Mouse (Mus musculus) embryonic facial prominence, embryonic 11.5 days (tissue): ENCODE data around the gene Katnb1. TPM values are rescaled to one million over a fixed set of nuclear protein-coding genes. Genes with fewer than 3 reads are reported as not detected.
A peak's percentile ranks its signal among the peaks of the same experiment; 100 is the strongest.

Experiments
- ATAC-seq: fragments of 200-750 bp; cut with Nextera tagmentation; replicated peaks from 2 replicates; pipeline ENCODE4 v1.8.0; 2017; ENCODE audit warnings: low read depth; ENCODE audit not compliant: insufficient number of reproducible peaks, low FRiP score, low TSS enrichment
- DNase-seq: peaks from one replicate; pipeline ENCODE4 v3.0.0-alpha.2; 2015; ENCODE audit warnings: low spot score
- H3K27ac ChIP-seq: fragments of 300-500 bp; sonication (generic); replicated peaks from 2 replicates; pipeline ENCODE4 v1.5.1; 2014; ENCODE audit warnings: mild to moderate bottlenecking, low read depth, low read length, control low read depth
- H3K27me3 ChIP-seq: fragments of 300-500 bp; sonication (generic); 2 replicates; pipeline ENCODE4 v1.6.1; 2014; ENCODE audit warnings: mild to moderate bottlenecking, low read length, moderate library complexity, mixed read lengths; ENCODE audit not compliant: control insufficient read depth, insufficient read depth
- H3K36me3 ChIP-seq: fragments of 300-500 bp; sonication (generic); replicated peaks from 2 replicates; pipeline ENCODE4 v1.6.1; 2014; ENCODE audit warnings: low read depth, mild to moderate bottlenecking, low read length, moderate library complexity, mixed read lengths; ENCODE audit not compliant: control insufficient read depth, insufficient read depth
- H3K4me1 ChIP-seq: fragments of 300-500 bp; sonication (generic); 2 replicates; pipeline ENCODE4 v1.6.1; 2014; ENCODE audit warnings: low read length, mixed read lengths; ENCODE audit not compliant: control insufficient read depth, insufficient read depth
- H3K4me2 ChIP-seq: fragments of 300-500 bp; sonication (generic); 2 replicates; pipeline ENCODE4 v1.6.1; 2014; ENCODE audit warnings: low read depth, mild to moderate bottlenecking, control low read depth, low read length, moderate library complexity
- H3K4me3 ChIP-seq: fragments of 300-500 bp; sonication (generic); 2 replicates; pipeline ENCODE4 v1.5.1; 2014; ENCODE audit warnings: low read depth, low read length, control low read depth
- H3K9ac ChIP-seq: fragments of 300-500 bp; sonication (generic); replicated peaks from 2 replicates; pipeline ENCODE4 v1.6.1; 2014; ENCODE audit warnings: mild to moderate bottlenecking, control low read depth, low read length
- H3K9me3 ChIP-seq: fragments of 300-500 bp; sonication (generic); replicated peaks from 2 replicates; pipeline ENCODE4 v1.6.1; 2016; ENCODE audit warnings: mild to moderate bottlenecking, low read length, inconsistent platforms, mixed read lengths; ENCODE audit not compliant: control insufficient read depth
- WGBS: fragments of 180-500 bp; shearing (Covaris S2); extraction: QIAGEN DNeasy Blood & Tissue Kit; methylation state at CpG from one replicate; pipeline ENCODE4 v1.1.7; 2014; 5-methylcytosine and 5-hydroxymethylcytosine counted together
- polyA plus RNA-seq: library from polyadenylated mRNA; unstranded; fragments of >200 nt; fragmentation: Nextera tagmentation; extraction: Ambion mirVana; gene quantifications from 2 replicates; pipeline ENCODE4 v1.2.1, GENCODE M21; 2014

Gene Katnb1
- polyA plus RNA-seq, 1 experiment from 2014 or later: 21.6 TPM

DNA sequence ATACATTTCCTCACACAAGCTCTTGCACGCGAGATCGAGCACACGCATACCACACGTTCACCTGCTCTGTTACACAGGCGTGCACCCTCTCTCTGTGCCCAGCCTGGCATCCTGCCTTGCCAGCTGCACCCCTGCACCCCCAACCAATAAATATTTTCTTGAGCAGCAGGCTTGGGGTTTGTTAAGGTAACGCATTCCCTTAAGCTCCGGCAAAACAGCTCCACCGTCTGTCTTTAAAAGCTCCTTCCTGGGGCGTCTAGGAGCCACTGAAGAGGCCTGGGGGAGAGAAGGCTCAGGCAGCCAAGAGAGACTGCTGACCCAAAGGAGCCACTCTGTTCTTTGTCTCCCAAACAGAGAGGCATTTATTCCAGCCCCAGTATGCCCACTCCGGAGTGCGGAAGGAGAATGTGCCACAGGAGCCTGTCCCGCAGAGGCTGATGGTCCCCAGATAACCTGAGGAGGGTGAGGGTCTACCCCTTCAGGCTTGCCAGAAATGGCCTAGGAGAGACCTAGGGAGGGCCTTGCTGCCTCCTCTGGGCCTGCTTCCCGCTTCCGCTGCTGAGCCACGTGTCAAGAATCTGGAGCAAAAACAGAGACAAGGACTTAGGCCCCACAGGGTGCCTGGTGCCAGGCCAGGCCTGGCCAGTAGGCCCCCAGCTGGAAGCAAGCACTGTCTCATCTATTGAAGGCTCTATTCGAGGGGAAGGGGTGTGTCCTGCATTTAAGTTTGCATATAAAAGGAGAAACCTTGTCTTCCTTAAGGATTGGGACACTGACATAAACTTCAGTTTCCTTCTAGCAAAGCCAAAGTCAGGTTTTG lies 62.2 kb downstream of the Katnb1 start:
- WGBS: 10% methylated on average over 17 of the region's 17 CpGs
- no peaks in the 10 kb centered on the region for H3K36me3 ChIP-seq
- H3K27ac ChIP-seq: no peak overlapping the region
- no peaks in the 10 kb centered on the region for H3K9me3 ChIP-seq
- peak overlapping the region; percentile 71 for H3K9ac ChIP-seq
- peak overlapping the region; percentile 97 for H3K4me2 ChIP-seq
- H3K4me1 ChIP-seq: 0 out of 2 replicates have a peak, but pooled peaks cover 4% of the 10 kb centered on the region
- H3K4me3 ChIP-seq: no peak overlapping the region
- 0 out of 2 replicates have a peak, but pooled peaks have one; percentile 2 for ATAC-seq
- H3K27me3 ChIP-seq: no peaks in the 10 kb centered on the region
- DNase-seq: peak; percentile 20

- 69% methylated on average over 6 of the region's 6 CpGs for WGBS
- no peak overlapping the region for H3K9ac ChIP-seq
- ATAC-seq: no peak
- no peak for DNase-seq
- H3K4me1 ChIP-seq: 0 out of 2 replicates have a peak, but pooled peaks cover 4% of the 10 kb centered on the region
- no peaks in the 10 kb centered on the region for H3K27me3 ChIP-seq
- no peak overlapping the region for H3K4me3 ChIP-seq
- H3K9me3 ChIP-seq: no peaks in the 10 kb centered on the region
- no peaks in the 10 kb centered on the region for H3K36me3 ChIP-seq
- no peak overlapping the region for H3K27ac ChIP-seq
- H3K4me2 ChIP-seq: no peak overlapping the region
Measured at GRCm38 (mm10) chr8:95143805-95144630, 63.0 kb downstream of the Katnb1 start.

- no peak overlapping the region for H3K4me2 ChIP-seq
- H3K4me3 ChIP-seq: no peak overlapping the region
- H3K27ac ChIP-seq: no peak overlapping the region
- H3K27me3 ChIP-seq: no peaks in the 10 kb centered on the region
- H3K9me3 ChIP-seq: no peaks in the 10 kb centered on the region
- H3K4me1 ChIP-seq: 0 out of 2 replicates have a peak, but pooled peaks cover 4% of the 10 kb centered on the region
- no peak for DNase-seq
- H3K36me3 ChIP-seq: no peaks in the 10 kb centered on the region
- WGBS: 34% methylated on average over 2 of the region's 2 CpGs
- no peak overlapping the region for H3K9ac ChIP-seq
- no peak for ATAC-seq
Measured at GRCm38 (mm10) chr8:95144631-95145015, 63.6 kb downstream of the Katnb1 start.

- Histone ChIP-seq H3K9me3 (no peaks in the 10 kb centered on the region), H3K4me1 (0 out of 2 replicates have a peak, but pooled peaks cover 4% of the 10 kb centered on the region), H3K27me3 (no peaks in the 10 kb centered on the region), H3K36me3 (no peaks in the 10 kb centered on the region), H3K27ac (no peak overlapping the region), H3K9ac (no peak overlapping the region), H3K4me2 (no peak overlapping the region), H3K4me3 (no peak overlapping the region)
- DNase-seq (no peak), ATAC-seq (no peak)
- WGBS: 81% methylated on average over 2 of the region's 2 CpGs
Measured at GRCm38 (mm10) chr8:95146044-95146745, 65.2 kb downstream of the Katnb1 start.

DNA sequence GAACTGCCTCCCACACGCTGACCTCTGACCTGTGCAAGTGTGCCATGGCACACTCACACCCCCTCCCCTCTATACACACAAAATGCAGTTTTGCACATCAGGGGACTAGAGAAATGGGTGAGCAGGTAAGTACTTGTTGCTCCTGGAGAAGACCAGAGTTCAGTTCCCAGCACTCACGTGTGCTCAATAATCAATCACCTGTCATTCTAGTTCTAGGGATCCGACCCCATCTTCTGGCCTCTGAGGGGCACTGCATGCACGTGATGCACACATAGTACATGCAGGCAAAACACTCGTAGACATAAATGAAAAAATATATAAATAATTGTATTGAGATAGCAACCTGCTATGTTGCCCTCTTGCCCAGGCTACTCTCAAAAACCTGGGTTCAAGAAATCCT lies 65.9 kb downstream of the Katnb1 start:
- no peak overlapping the region for H3K4me3 ChIP-seq
- H3K9ac ChIP-seq: no peak overlapping the region
- 87% methylated on average over 5 of the region's 5 CpGs for WGBS
- no peak overlapping the region for H3K27ac ChIP-seq
- no peaks in the 10 kb centered on the region for H3K9me3 ChIP-seq
- H3K27me3 ChIP-seq: no peaks in the 10 kb centered on the region
- DNase-seq (no peak), ATAC-seq (no peak)
- H3K36me3 ChIP-seq: no peaks in the 10 kb centered on the region
- H3K4me2 ChIP-seq: no peak overlapping the region
- H3K4me1 ChIP-seq: 0 out of 2 replicates have a peak, but pooled peaks cover 2% of the 10 kb centered on the region

- H3K4me2 ChIP-seq: no peak overlapping the region
- ATAC-seq (no peak), DNase-seq (no peak)
- no peaks in the 10 kb centered on the region for H3K36me3 ChIP-seq
- H3K9me3 ChIP-seq: no peaks in the 10 kb centered on the region
- no peaks in the 10 kb centered on the region for H3K27me3 ChIP-seq
- no peak overlapping the region for H3K9ac ChIP-seq
- no peak overlapping the region for H3K27ac ChIP-seq
- WGBS: 57% methylated on average over 10 of the region's 10 CpGs
- H3K4me3 ChIP-seq: no peak overlapping the region
- no peaks in the 10 kb centered on the region for H3K4me1 ChIP-seq
Measured at GRCm38 (mm10) chr8:95149426-95149825, 68.4 kb downstream of the Katnb1 start.

- no peaks in the 10 kb centered on the region for H3K36me3 ChIP-seq
- no peak overlapping the region for H3K27ac ChIP-seq
- 90% methylated on average over 3 of the region's 3 CpGs for WGBS
- H3K9me3 ChIP-seq: no peaks in the 10 kb centered on the region
- no peak overlapping the region for H3K9ac ChIP-seq
- ATAC-seq (no peak), DNase-seq (no peak)
- no peaks in the 10 kb centered on the region for H3K27me3 ChIP-seq
- H3K4me3 ChIP-seq: no peak overlapping the region
- H3K4me2 ChIP-seq: no peak overlapping the region
- H3K4me1 ChIP-seq: peaks cover 3% of the 10 kb centered on the region; the same call in 1 of the 2 replicates
Measured at GRCm38 (mm10) chr8:95150608-95151007, 69.6 kb downstream of the Katnb1 start.
